Mouse (Mus musculus) liver, embryonic 14.5 days (tissue): Measurements from ENCODE around the gene Slc5a10.

Experiments used
- CTCF ChIP-seq: IDR thresholded peaks from 2 replicates; pipeline ENCODE4 v1.5.1; 2016; ENCODE audit warnings: antibody characterized with exemption, low read depth, control low read depth
- EP300 ChIP-seq: IDR thresholded peaks from 2 replicates; pipeline ENCODE4 v1.6.1; 2016; ENCODE audit warnings: antibody characterized with exemption, low read depth

DNA sequence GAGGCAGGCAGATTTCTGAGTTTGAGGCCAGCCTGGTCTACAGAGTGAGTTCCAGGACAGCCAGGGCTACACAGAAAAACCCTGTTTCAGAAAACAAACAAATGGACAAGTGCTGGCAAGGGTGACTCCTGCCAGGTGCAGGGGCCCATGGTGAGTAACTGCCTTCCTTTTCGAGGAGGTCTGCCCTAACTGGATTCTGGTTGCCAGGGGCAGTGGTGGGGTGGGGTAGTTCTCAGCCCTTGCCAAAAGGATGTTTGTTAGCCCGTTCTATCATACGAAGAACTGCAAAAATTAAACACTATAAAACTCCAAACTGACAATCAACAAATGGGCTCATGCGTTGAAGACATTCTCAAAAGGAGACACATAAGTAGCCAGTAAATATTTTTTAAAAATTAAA is 71.0 kb downstream of the Slc5a10 start:
- TF ChIP-seq CTCF (no peak), EP300 (no peak)
